Mouse (Mus musculus): ENCODE measurements around the gene Nadsyn1.

Gene Nadsyn1

GRCm38 (mm10) chr7:143756125-143757026, 66.3 kb downstream of the Nadsyn1 start, which contains the start of gene Osbpl5:
Osbpl5 (minus strand) TSS chr7:143756985.
- in situ Hi-C loops (cut with MseI, MboI), result loop anchor here (10.0 to 25.0 kb wide), 2 partner anchors 142 to 144 kb away; partner anchors contain the start of gene Cars (in 1 of the 2)

- in situ Hi-C loops (cut with MseI, MboI), result loop anchor here (10.0 to 25.0 kb wide), 2 partner anchors 141 to 143 kb away; partner anchors contain the start of gene Cars (in 1 of the 2)
Observed at GRCm38 (mm10) chr7:143755357-143756124, 67.1 kb downstream of the Nadsyn1 start.

GRCm38 (mm10) chr7:143753990-143754715, 68.5 kb downstream of the Nadsyn1 start:
- in situ Hi-C loops (cut with MseI, MboI), result loop anchor here (10.0 to 25.0 kb wide), 2 partner anchors 139 to 142 kb away; partner anchors contain the start of gene Cars (in 1 of the 2)

- in situ Hi-C loops (cut with MseI, MboI), result loop anchor here (10.0 to 25.0 kb wide), 2 partner anchors 138 to 140 kb away; partner anchors contain the start of gene Cars (in 1 of the 2)
Observed at GRCm38 (mm10) chr7:143752606-143753005, 70.0 kb downstream of the Nadsyn1 start.

GRCm38 (mm10) chr7:143752056-143752455, 70.6 kb downstream of the Nadsyn1 start:
- in situ Hi-C loops (cut with MseI, MboI), result loop anchor here (10.0 to 25.0 kb wide), 2 partner anchors 137 to 140 kb away; partner anchors contain the start of gene Cars (in 1 of the 2)

- in situ Hi-C loops (cut with MseI, MboI), result loop anchor here (10.0 to 25.0 kb wide), 2 partner anchors 137 to 139 kb away; partner anchors contain the start of gene Cars (in 1 of the 2)
Observed at GRCm38 (mm10) chr7:143751380-143751779, 71.3 kb downstream of the Nadsyn1 start.

- in situ Hi-C loops (cut with MseI, MboI), result loop anchor here (5.0 kb wide), 1 partner anchor 42 kb away; no protein-coding TSS in a partner anchor
Observed at GRCm38 (mm10) chr7:143749045-143749444, 73.6 kb downstream of the Nadsyn1 start.

GRCm38 (mm10) chr7:143748041-143748868, 74.4 kb downstream of the Nadsyn1 start:
- in situ Hi-C loops (cut with MseI, MboI), result loop anchor here (5.0 kb wide), 1 partner anchor 41 kb away; no protein-coding TSS in a partner anchor

All from mouse trophoblast stem cell (cell line).